Mouse (Mus musculus): Measurements from ENCODE around the gene Sept12. TPM values are rescaled to one million over a fixed set of nuclear protein-coding genes. Genes with fewer than 3 reads are reported as not detected.

The Sept12 gene
- polyA plus RNA-seq, 1 experiment from 2014 or later = not detected

DNA sequence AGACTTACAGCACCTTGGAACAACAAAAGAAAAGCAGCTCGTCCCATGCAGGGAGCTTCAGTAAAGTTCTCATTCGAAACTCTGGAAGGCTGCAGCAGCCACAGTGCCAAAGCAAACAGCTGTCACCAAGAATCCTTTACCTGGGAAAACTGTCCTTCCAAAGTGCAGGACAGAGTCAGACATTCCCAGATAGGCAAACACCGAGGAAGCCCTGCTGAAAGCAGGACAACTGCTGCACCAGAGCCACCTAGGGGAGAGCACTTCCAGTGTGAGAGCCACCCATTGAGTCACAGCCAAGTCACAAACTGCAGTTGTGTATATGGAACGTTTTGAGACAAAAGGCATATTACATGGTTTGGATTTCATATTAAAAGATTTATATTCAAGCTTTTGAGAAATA is 52.2 kb downstream of the Sept12 start:
- no peak for ATAC-seq (ENCODE audit: low read depth)
- H3K4me3 ChIP-seq (ENCODE audit: low read length) = no peak overlapping the region
- H3K4me1 ChIP-seq (replicated peaks; ENCODE audit: control insufficient read depth, insufficient read depth, low read length) = no peaks in the 10 kb centered on the region
- no peaks in the 10 kb centered on the region for H3K27me3 ChIP-seq (ENCODE audit: control insufficient read depth, insufficient read depth, low read depth, low read length)
- no peak overlapping the region for H3K27ac ChIP-seq (ENCODE audit: low read length)
- H3K9me3 ChIP-seq (ENCODE audit: control insufficient read depth, low read length) = no peaks in the 10 kb centered on the region
- peaks cover 37% of the 10 kb centered on the region for H3K36me3 ChIP-seq (ENCODE audit: control insufficient read depth, insufficient read depth, low read length)
- H3K4me2 ChIP-seq (ENCODE audit: low read depth, low read length) = no peak overlapping the region
- WGBS = 77% methylated on average over 4 of the region's 4 CpGs
- no peak overlapping the region for H3K9ac ChIP-seq (ENCODE audit: low read length)

DNA sequence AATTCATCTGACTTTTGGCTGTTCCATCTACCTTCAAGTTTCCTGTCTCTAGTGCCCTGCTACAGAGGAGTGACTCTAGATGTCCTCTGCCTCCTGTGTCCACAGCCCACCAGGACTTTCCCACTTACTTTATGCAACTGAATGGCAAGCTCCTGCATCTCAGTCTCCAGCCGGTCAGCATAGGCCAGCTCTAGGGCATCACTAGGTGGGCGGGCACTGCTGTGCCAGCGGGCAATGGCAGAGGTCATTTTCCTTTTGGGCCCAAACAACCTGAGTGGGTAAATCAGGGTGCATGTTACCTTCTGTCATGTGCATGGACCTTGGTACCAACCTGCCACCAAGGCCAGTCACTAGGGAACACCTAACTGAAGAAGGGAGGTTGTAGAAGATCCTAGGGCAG is 54.2 kb downstream of the Sept12 start:
- H3K4me2 ChIP-seq (ENCODE audit: low read depth, low read length) = no peak overlapping the region
- 95% methylated on average over 3 of the region's 3 CpGs for WGBS
- no peak overlapping the region for H3K4me3 ChIP-seq (ENCODE audit: low read length)

DNA sequence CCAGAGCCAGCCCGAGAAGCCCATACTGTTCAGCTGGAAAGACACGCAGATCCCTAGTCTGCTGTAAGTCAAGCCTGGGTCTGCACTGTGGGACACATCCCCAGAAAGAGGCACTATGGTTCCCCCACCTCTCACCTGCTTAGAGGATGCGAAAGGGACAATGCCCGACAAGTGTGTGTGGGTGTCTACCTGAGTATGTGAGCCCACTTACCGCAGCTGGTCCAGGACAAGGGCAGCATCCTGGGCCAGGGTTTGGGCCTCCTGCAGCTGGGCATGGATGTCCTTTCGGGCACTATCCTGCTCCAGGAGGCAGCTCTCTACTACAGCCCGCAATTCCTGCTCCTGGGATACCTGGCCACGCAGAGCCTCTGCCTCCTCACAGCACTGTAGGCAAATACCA is 54.8 kb downstream of the Sept12 start:
- Histone ChIP-seq H3K9ac (ENCODE audit: low read length) (no peak overlapping the region), H3K4me1 (replicated peaks; ENCODE audit: control insufficient read depth, insufficient read depth, low read length) (peaks cover 6% of the 10 kb centered on the region), H3K27me3 (ENCODE audit: control insufficient read depth, insufficient read depth, low read depth, low read length) (no peaks in the 10 kb centered on the region), H3K9me3 (ENCODE audit: control insufficient read depth, low read length) (no peaks in the 10 kb centered on the region), H3K36me3 (ENCODE audit: control insufficient read depth, insufficient read depth, low read length) (peaks cover 30% of the 10 kb centered on the region), H3K4me2 (ENCODE audit: low read depth, low read length) (no peak overlapping the region), H3K4me3 (ENCODE audit: low read length) (no peak overlapping the region), H3K27ac (ENCODE audit: low read length) (no peak overlapping the region)
- 94% methylated on average over 8 of the region's 8 CpGs for WGBS
- ATAC-seq (ENCODE audit: low read depth) = no peak

More for the DNA sequence above, 54.2 kb downstream of the Sept12 start:
- Histone ChIP-seq H3K9ac (ENCODE audit: low read length) (no peak overlapping the region), H3K27ac (ENCODE audit: low read length) (no peak overlapping the region), H3K4me1 (replicated peaks; ENCODE audit: control insufficient read depth, insufficient read depth, low read length) (peaks cover 6% of the 10 kb centered on the region), H3K9me3 (ENCODE audit: control insufficient read depth, low read length) (no peaks in the 10 kb centered on the region), H3K27me3 (ENCODE audit: control insufficient read depth, insufficient read depth, low read depth, low read length) (no peaks in the 10 kb centered on the region), H3K36me3 (ENCODE audit: control insufficient read depth, insufficient read depth, low read length) (peaks cover 32% of the 10 kb centered on the region)
- ATAC-seq (ENCODE audit: low read depth) = no peak

DNA sequence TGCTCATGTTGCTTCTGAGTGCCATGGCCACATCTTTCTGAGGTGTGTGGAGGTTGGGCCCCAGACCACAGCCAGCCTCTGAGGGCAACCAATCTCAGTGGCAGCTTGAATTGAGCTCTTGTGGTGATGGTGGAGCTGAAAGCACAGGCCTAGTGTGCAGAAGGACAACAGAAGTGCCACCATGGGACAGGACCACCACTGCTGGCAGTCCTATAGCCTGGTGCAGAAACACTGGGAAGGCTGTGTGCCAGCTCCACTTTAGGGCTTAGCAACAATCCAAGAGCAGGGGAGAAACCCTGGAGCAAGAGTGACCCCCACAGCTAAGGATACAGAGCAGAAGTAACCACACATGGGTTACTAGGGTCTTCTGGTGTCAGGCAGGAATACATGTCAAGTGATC is 56.6 kb downstream of the Sept12 start:
- H3K27ac ChIP-seq (ENCODE audit: low read length) = no peak overlapping the region
- no peak overlapping the region for H3K4me3 ChIP-seq (ENCODE audit: low read length)
- H3K4me2 ChIP-seq (ENCODE audit: low read depth, low read length) = no peak overlapping the region
- H3K9ac ChIP-seq (ENCODE audit: low read length) = no peak overlapping the region
- ATAC-seq (ENCODE audit: low read depth) = no peak
- H3K4me1 ChIP-seq (replicated peaks; ENCODE audit: control insufficient read depth, insufficient read depth, low read length) = peaks cover 6% of the 10 kb centered on the region
- no peaks in the 10 kb centered on the region for H3K27me3 ChIP-seq (ENCODE audit: control insufficient read depth, insufficient read depth, low read depth, low read length)
- H3K9me3 ChIP-seq (ENCODE audit: control insufficient read depth, low read length) = no peaks in the 10 kb centered on the region
- H3K36me3 ChIP-seq (ENCODE audit: control insufficient read depth, insufficient read depth, low read length) = peaks cover 28% of the 10 kb centered on the region

DNA sequence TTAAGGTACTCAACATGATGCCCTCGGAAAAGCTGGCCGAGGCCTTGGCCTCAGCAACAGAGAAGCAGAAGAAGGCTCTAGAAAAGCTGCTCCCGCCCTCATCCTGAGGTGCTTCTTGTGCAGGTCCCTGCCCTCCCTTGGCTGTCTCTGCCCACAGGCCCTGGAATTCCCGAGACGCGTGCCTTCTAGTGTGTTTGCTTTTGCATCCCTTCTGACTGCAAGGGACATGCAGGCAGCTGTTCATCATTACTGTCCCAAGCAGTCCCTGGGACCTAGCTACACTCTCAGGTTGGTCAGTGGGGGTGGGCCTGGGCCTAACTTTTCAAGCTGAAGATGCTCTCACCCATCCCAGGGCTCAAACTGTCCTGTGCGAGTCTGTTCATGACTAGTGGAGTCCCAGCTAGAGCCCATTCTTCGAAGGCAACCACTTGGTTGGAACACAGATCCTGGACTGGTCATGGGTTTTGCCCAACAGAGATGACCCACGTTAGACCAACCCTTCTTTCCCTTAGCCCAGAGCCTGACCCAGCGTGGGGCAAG is 57.3 kb downstream of the Sept12 start:
- no peaks in the 10 kb centered on the region for H3K9me3 ChIP-seq (ENCODE audit: control insufficient read depth, low read length)
- WGBS = 76% methylated on average over 10 of the region's 10 CpGs
- ATAC-seq (ENCODE audit: low read depth) = no peak
- peaks cover 29% of the 10 kb centered on the region for H3K36me3 ChIP-seq (ENCODE audit: control insufficient read depth, insufficient read depth, low read length)
- no peak overlapping the region; the same call in 1 of the 2 replicates for H3K9ac ChIP-seq (ENCODE audit: low read length)
- no peak overlapping the region for H3K27ac ChIP-seq (ENCODE audit: low read length)
- no peaks in the 10 kb centered on the region for H3K27me3 ChIP-seq (ENCODE audit: control insufficient read depth, insufficient read depth, low read depth, low read length)
- no peak overlapping the region for H3K4me3 ChIP-seq (ENCODE audit: low read length)
- H3K4me1 ChIP-seq (replicated peaks; ENCODE audit: control insufficient read depth, insufficient read depth, low read length) = peaks cover 6% of the 10 kb centered on the region
- H3K4me2 ChIP-seq (ENCODE audit: low read depth, low read length) = no peak overlapping the region

DNA sequence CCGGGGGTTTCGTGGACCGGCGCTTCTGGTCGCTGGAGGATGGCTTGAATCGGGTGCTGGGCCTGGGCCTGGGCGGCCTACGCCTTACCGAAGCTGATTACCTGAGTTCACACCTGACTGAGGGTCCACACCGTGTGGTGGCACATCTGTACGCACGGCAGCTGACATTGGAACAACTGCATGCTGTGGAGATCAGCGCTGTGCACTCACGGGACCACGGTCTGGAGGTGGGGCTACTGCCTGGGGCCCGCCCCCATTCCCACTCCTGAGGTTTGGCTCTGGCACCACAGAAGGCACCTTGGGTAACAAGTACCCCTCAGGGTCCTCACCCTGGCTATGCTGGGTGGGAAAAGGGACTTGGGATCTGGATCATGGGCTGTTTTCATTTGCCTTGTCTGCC is 58.2 kb downstream of the Sept12 start:
- peak overlapping the region; percentile 82 for H3K4me2 ChIP-seq (ENCODE audit: low read depth, low read length)
- H3K4me1 ChIP-seq (replicated peaks; ENCODE audit: control insufficient read depth, insufficient read depth, low read length) = peaks cover 6% of the 10 kb centered on the region
- peak overlapping the region; percentile 79 for H3K27ac ChIP-seq (ENCODE audit: low read length)
- peak overlapping the region; percentile 88 for H3K4me3 ChIP-seq (ENCODE audit: low read length)
- H3K36me3 ChIP-seq (ENCODE audit: control insufficient read depth, insufficient read depth, low read length) = peaks cover 29% of the 10 kb centered on the region
- H3K9me3 ChIP-seq (ENCODE audit: control insufficient read depth, low read length) = no peaks in the 10 kb centered on the region
- peak overlapping the region; percentile 96 for H3K9ac ChIP-seq (ENCODE audit: low read length)
- no peaks in the 10 kb centered on the region for H3K27me3 ChIP-seq (ENCODE audit: control insufficient read depth, insufficient read depth, low read depth, low read length)
- peak; percentile 71 for ATAC-seq (ENCODE audit: low read depth)
- under 1% methylated on average over 16 of the region's 16 CpGs for WGBS

DNA sequence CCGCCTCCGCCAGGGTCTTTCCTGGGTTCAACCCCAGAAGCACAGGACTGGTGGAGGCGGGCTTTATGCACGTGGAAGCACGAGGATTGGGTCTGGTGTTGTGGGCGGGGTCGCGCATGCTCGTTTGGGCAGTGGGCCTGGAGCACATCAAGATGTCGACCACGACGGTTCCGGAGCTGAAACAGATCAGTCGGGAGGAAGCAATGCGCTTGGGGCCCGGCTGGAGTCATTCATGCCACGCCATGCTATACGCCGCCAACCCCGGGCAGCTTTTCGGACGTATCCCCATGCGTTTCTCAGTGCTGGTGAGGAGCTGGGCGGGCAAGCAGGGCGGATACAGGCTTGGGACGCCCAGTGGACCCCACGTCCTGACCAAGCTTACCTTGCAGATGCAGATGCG is 58.7 kb downstream of the Sept12 start:
- Histone ChIP-seq H3K27ac (ENCODE audit: low read length) (peak overlapping the region; percentile 79), H3K4me1 (replicated peaks; ENCODE audit: control insufficient read depth, insufficient read depth, low read length) (peaks cover 6% of the 10 kb centered on the region), H3K9me3 (ENCODE audit: control insufficient read depth, low read length) (no peaks in the 10 kb centered on the region), H3K9ac (ENCODE audit: low read length) (peak overlapping the region; percentile 96), H3K27me3 (ENCODE audit: control insufficient read depth, insufficient read depth, low read depth, low read length) (no peaks in the 10 kb centered on the region), H3K36me3 (ENCODE audit: control insufficient read depth, insufficient read depth, low read length) (peaks cover 29% of the 10 kb centered on the region), H3K4me3 (ENCODE audit: low read length) (peak overlapping the region; percentile 88), H3K4me2 (ENCODE audit: low read depth, low read length) (peak overlapping the region; percentile 82)
- 0% methylated on average over 28 of the region's 28 CpGs for WGBS
- ATAC-seq (ENCODE audit: low read depth) = peak; percentile 97

DNA sequence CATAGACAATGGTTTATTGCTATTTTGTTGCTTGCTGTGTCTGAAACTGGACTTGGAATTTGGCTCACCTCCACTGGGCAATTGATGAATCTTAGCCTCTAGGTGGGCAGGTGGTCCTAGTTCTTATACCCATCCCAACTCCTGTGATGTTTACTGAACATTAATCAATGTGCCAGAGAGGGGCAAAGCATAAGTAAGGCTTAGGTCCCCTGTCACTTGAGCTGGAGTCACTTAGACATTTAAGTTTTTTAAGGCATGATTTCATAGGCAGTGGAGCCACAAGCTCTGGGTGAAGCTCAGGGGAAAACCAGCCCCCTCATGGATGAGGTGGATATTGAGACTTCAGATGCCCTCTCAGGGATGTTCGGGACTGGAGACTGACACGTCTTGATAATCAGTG is 59.2 kb downstream of the Sept12 start, which contains the start of gene Nudt16l1:
Gene Nudt16l1, plus strand, starts transcription at position 301 of the 400 bp plus-strand sequence.
- Histone ChIP-seq H3K27ac (ENCODE audit: low read length) (peak within 1 kb of the TSS; percentile 79), H3K27me3 (ENCODE audit: control insufficient read depth, insufficient read depth, low read depth, low read length) (no peaks in the 10 kb centered on the region), H3K9ac (ENCODE audit: low read length) (peak within 1 kb of the TSS; percentile 96), H3K9me3 (ENCODE audit: control insufficient read depth, low read length) (no peaks in the 10 kb centered on the region), H3K36me3 (ENCODE audit: control insufficient read depth, insufficient read depth, low read length) (peaks cover 28% of the 10 kb centered on the region), H3K4me2 (ENCODE audit: low read depth, low read length) (peak within 1 kb of the TSS; percentile 82), H3K4me3 (ENCODE audit: low read length) (peak within 1 kb of the TSS; percentile 88), H3K4me1 (replicated peaks; ENCODE audit: control insufficient read depth, insufficient read depth, low read length) (peaks cover 6% of the 10 kb centered on the region)
- no peak for ATAC-seq (ENCODE audit: low read depth)
- 2% methylated on average over 2 of the region's 2 CpGs for WGBS

DNA sequence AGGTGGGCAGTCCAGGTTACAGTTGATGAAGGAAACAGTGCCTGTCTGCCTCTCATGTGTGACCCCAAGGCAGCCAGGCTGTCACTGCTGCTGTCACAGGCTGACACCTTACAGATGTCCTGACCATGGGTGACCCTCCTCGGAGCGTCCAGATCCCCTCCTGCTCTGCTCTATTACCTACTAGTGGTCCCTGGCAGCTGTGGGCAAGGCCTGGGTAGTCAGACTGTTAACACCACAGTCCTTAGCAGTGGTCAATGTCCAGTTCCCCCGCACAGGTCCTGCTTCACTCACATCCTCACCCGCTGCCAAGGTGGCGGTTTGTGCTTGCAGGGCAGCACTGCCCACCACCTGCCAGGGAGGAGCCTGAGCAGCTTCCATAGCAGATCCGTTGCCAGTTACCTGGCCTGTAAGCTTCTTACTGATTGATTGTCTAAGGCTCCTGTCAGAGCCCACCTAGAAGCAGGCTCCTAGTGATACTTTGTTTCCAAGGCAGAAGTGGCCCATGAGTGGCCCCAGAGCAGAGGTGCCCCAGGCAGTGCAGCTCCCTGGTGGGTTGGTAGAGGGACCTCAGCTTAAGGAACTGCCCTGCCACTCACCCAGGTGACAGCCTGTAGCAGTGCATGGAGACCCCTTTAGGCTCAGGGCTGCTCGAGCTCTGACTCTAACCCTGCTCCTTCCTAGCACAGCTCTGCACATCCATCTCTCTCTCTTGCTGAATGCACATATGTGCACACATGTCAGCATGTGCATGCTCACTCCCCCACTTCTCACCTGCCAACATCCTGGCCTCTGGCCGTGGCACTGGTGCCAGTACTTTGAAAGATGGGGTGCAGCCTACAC is 60.1 kb downstream of the Sept12 start:
- ATAC-seq (ENCODE audit: low read depth) = no peak
- WGBS = 85% methylated on average over 8 of the region's 8 CpGs
- Histone ChIP-seq H3K4me3 (ENCODE audit: low read length) (no peak overlapping the region), H3K27me3 (ENCODE audit: control insufficient read depth, insufficient read depth, low read depth, low read length) (no peaks in the 10 kb centered on the region), H3K4me2 (ENCODE audit: low read depth, low read length) (no peak overlapping the region), H3K9ac (ENCODE audit: low read length) (no peak overlapping the region), H3K27ac (ENCODE audit: low read length) (no peak overlapping the region), H3K36me3 (ENCODE audit: control insufficient read depth, insufficient read depth, low read length) (peaks cover 22% of the 10 kb centered on the region), H3K9me3 (ENCODE audit: control insufficient read depth, low read length) (no peaks in the 10 kb centered on the region), H3K4me1 (replicated peaks; ENCODE audit: control insufficient read depth, insufficient read depth, low read length) (peaks cover 6% of the 10 kb centered on the region)

Measured in lung, embryonic 16.5 days (tissue).